Mouse (Mus musculus): ENCODE measurements around the gene Rlbp1.

DNA sequence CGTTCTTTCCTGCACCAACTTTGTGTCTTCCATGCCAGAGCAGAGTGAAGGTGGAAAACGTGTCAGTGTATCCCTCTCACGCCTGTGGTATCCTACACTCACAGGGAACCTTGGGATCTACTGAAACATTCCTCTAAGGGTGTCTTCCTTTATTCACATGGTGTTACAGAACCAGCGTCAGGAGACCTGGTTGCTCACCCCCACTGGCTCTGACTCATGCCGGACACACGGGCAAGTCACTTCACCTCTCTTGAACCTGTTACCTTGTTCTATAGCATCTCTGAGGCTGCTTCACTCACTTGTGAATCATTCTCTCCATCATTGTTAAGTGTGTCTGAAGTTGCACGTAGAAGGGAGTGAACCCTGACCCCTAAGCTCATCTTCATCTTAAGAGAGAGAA is 24.0 kb downstream of the Rlbp1 start:
- TF ChIP-seq CTCF (IDR thresholded peaks at IDR 0.05) (no peak), EP300 (IDR thresholded peaks at IDR 0.05) (no peak)
